Mouse (Mus musculus) cerebellum, postnatal 10 days (tissue): ENCODE results near the gene Cyp39a1.

Experiments used
- DNase-seq, 2 experiments: peaks; one replicate each; pipeline ENCODE4 v3.0.0; 2021; ENCODE audit warnings: mixed read lengths in 2 of 2

Gene Cyp39a1

GRCm38 (mm10) chr17:43667290-43667843 is at the start of gene Cyp39a1:
Gene Cyp39a1, plus strand, starts transcription at chr17:43667425.
- DNase-seq = no peak

DNA sequence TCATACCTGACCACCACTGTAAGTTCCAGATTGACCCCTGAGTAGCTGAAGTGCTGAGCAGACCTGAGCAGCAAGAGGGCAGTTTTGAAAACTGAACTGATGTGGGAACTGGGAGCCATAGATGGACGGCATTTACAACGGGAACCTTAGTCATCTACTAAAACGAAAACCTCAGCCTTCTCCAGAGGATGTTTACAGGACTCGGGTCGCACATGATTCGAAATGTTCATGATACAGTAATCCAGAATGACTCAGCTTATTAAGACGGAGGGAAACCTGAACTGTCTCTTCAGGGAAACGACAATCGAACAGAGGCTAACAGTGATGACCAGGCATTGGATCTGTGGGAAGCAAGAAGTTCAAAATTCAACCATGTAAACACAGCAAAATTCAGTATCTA is 48.1 kb upstream of the Cyp39a1 start:
- no peak for DNase-seq

GRCm38 (mm10) chr17:43622076-43622475 is 45.1 kb upstream of the Cyp39a1 start:
- no peak for DNase-seq

DNA sequence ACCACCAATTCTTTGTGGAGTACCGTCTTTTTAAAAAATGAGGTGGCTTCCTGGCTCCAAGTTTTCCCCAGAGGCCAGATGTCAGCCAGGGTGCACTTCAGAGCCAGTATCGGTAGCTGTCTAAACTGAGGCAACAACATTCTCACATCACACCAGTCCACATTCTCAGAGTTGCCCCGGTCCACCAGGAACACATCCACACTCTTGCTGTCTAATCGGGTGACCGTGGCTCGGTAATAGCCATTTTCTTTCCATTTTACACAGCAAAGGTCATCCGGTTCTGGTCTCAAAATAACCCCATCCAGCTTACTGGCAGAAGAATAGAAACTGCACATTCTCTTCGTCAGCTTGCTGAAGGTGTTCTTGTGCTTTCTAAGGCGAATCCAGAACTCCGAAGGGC is 39.0 kb upstream of the Cyp39a1 start:
- no peak for DNase-seq

GRCm38 (mm10) chr17:43629026-43629495 is 38.2 kb upstream of the Cyp39a1 start:
- DNase-seq = no peak

DNA sequence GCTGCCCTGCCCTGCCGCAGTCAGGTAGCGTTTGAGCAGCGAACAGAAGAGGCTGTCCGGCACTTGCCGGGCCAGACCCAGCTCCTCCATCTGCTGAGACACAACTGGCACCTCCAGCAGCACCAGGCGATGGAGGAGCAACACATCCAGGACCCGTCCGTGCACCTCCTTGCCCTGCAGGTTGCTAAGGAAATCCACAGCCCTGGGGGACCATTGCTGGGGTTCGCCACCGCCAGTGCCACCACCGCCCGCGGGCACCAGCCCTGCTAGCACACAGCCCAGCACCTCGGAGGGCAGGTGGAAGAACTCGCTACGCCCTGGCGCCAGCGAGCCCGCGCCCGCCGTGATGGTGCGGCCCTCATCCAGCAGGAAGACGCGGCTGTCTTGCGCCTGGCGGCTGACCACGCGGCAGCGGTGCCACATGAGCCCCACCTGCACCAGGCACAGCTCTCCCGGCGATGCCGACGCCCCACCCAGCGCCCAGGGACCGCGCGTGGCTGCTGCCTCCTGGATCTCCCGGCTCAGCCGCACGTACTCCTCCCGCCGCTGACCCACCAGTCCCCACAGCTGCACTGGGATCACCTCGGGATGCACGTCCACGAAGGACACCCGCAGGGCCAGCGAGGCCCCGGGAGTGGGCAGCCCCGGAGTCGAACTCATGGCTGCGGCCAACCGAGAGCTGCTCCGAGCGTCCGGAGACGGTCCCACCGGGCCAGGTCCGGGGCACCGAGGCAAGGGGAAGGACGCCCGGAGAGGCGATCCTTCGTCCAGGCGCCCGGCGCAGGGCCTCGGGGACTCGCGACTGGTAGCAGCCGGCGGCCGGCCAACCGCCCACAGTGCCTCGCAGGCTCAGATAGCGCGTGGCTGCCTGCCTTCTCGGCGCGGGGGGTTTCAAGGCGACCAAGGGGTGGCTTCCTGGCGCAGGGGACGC is 37.5 kb upstream of the Cyp39a1 start, which contains the start of gene Tdrd6:
Gene Tdrd6 (minus strand): TSS at position 804 of the 931 bp plus-strand sequence.
- DNase-seq = peak; percentile 48 to 55

GRCm38 (mm10) chr17:43630427-43630760 is 36.8 kb upstream of the Cyp39a1 start:
- DNase-seq = peak in 1 of 2 experiments; percentile 39

GRCm38 (mm10) chr17:43637146-43637545 is 30.1 kb upstream of the Cyp39a1 start:
- no peak for DNase-seq

DNA sequence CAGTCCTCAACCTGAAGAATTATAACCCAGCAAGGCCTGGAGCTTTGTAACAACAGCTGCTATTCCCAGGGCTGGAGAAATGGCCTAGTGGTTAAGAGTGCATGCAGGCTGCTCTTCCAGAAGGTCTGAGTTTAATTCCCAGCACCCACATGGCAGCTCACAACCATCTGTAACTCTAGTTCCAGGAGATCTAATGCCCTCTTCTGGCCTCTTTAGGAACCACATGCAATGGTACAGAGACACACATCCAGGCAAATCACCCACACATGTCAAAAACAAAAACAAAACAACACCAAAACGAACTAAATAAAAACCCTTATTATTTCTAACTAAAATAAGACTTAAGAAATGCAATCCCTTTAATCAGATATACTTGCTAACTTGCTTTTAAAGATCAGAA is 26.4 kb upstream of the Cyp39a1 start:
- peak in 1 of 2 experiments; percentile 32 for DNase-seq

GRCm38 (mm10) chr17:43643191-43643590 is 24.0 kb upstream of the Cyp39a1 start:
- peak; percentile 12 to 16 for DNase-seq

DNA sequence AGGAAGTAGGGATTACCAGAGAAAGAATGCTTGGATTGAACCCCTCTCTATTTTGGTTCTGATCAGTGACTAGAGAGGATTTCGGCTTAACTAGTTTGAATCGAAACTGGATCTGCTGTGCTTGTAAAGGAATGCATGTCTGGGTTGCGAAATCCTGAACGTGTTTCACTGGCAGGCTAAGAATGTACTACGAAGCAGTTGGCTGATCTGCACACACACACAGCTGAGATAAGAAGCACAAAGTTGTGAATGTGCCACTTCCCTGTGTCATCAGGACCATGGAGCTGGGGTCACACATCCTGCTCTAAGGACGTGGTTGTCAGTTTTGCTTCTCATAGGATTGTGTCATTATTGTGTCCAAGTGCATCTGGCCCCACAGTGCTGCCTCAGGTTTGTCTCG is 22.9 kb upstream of the Cyp39a1 start:
- no peak for DNase-seq

DNA sequence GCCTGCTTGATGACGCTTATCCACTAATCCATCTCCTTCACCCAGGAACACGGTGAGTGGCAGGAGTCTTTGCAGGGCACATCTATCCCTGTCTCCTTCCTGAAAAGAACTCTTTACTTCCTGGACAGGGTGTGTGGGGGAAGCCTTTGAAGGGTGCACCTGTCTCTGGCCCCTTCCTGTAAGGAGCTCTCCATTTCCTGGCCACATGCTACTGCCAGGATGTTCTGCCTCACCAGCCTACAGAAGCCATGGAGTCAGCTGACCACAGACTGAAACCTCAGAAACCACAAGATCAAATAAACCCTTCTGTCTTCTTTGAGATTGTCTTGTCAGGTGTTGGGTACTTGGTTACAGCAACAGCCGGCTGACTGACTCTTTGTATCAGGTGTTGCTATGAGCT is 22.1 kb upstream of the Cyp39a1 start:
- no peak for DNase-seq

GRCm38 (mm10) chr17:43646925-43647324 is 20.3 kb upstream of the Cyp39a1 start:
- DNase-seq = no peak

GRCm38 (mm10) chr17:43649641-43650436 is 17.4 kb upstream of the Cyp39a1 start:
- peak; percentile 33 to 48 for DNase-seq

DNA sequence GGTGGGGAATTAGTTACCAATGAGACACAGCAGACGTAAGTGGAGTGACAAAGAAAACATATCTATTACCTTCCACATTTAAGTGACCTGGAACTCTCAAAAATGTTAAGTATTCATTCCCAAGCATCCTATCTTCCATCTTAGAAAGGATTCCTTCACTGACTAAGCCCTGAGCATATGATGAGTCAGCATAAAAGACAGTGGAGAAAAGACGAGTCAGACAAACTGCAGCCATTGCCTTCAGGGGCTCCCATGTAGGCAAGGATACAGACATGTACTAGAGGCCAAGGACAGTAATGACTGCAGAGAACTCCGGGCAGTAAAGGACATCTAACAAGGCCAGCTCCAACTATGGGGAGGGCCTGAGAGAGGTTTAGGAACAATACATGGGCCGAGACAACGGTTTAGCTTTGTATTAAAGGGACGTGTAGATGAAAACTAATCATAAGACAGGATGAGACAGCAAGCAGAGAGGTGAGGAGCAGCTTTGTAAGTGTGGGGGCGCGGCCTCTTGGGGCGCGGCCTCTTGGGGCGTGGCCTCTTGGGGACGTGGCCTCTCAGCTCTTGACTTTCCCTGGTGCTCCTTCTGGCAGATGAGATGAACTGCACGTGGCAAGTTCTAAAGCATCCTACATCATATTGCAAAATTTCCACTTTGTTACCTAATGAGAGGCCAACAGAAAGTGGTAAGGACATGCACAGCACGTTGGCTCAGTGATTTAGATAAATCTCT is 15.7 kb upstream of the Cyp39a1 start:
- no peak for DNase-seq

DNA sequence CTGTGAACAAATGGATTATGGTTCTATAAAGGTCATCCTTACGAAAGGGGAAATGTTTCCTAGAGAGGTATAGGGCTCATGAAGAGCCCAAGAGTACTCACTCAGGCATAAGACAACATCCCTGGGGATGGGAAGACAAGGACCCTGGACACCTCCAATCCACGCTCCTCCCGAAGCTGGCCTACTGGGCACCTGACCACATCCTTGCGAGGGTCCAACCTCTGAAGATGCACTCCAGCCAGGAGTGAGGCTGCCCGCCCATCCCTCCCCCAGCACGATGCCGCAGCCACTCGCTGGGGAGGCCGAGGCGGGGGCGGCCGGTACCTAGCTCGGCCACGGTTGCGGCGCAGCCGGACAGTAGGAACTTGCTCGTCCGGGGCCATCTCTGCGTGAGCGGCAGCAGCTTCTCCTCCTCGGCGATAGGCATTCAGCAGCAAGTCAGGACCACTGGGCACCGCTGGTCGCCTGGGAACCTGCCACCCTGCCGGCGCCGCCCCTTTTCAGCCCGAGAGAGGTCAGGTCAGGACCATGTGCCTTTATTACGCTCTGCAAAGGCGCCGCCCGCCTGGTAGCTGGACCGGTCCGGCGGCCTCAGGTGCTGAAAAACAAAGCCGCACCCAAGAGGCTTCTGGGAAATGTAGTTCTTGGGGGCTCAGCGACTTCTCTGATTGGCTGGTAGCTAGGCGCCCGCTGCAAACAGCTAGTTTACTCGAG is 492 bp upstream of the Cyp39a1 start, which contains the start of gene Slc25a27:
Gene Slc25a27 (minus strand): TSS at position 639 of the 714 bp plus-strand sequence.
- DNase-seq = peak; percentile 91 to 94

GRCm38 (mm10) chr17:43669145-43669695 is 2.0 kb downstream of the Cyp39a1 start:
- peak in 1 of 2 experiments; percentile 12 for DNase-seq

GRCm38 (mm10) chr17:43671907-43672306 is 4.7 kb downstream of the Cyp39a1 start:
- DNase-seq = no peak

GRCm38 (mm10) chr17:43675228-43675627 is 8.0 kb downstream of the Cyp39a1 start:
- peak in 1 of 2 experiments; percentile 9 for DNase-seq

GRCm38 (mm10) chr17:43676241-43676640 is 9.0 kb downstream of the Cyp39a1 start:
- no peak for DNase-seq

GRCm38 (mm10) chr17:43677317-43677716 is 10.1 kb downstream of the Cyp39a1 start:
- no peak for DNase-seq
